Mouse (Mus musculus) lung, embryonic 16.5 days (tissue): ENCODE data around the gene Rrad. TPM values are rescaled to one million over a fixed set of nuclear protein-coding genes. Genes with fewer than 3 reads are reported as not detected.

ENCODE experiments used
- ATAC-seq: fragments of 200-750 bp; cut with Nextera tagmentation; 2 replicates; pipeline ENCODE4 v1.8.0; 2017; ENCODE audit warnings: low read depth, mild to moderate bottlenecking, moderate library complexity
- H3K27ac ChIP-seq: fragments of 300-500 bp; sonication (generic); 2 replicates; pipeline ENCODE4 v1.5.1; 2014; ENCODE audit warnings: mild to moderate bottlenecking, control low read depth, low read length
- H3K27me3 ChIP-seq: fragments of 300-500 bp; sonication (generic); 2 replicates; pipeline ENCODE4 v1.6.1; 2014; ENCODE audit warnings: low read depth, low read length, mixed read lengths; ENCODE audit not compliant: control insufficient read depth, insufficient read depth
- H3K36me3 ChIP-seq: fragments of 300-500 bp; sonication (generic); 2 replicates; pipeline ENCODE4 v1.6.1; 2014; ENCODE audit warnings: low read length; ENCODE audit not compliant: control insufficient read depth, insufficient read depth
- H3K4me1 ChIP-seq: fragments of 300-500 bp; sonication (generic); replicated peaks from 2 replicates; pipeline ENCODE4 v1.6.1; 2014; ENCODE audit warnings: low read length, mixed read lengths; ENCODE audit not compliant: control insufficient read depth, insufficient read depth
- H3K4me2 ChIP-seq: fragments of 300-500 bp; sonication (generic); 2 replicates; pipeline ENCODE4 v1.6.1; 2014; ENCODE audit warnings: low read depth, low read length, control low read depth
- H3K4me3 ChIP-seq: fragments of 300-500 bp; sonication (generic); 2 replicates; pipeline ENCODE4 v1.5.1; 2014; ENCODE audit warnings: mild to moderate bottlenecking, low read length, control low read depth
- H3K9ac ChIP-seq: fragments of 300-500 bp; sonication (generic); 2 replicates; pipeline ENCODE4 v1.6.1; 2014; ENCODE audit warnings: low read length, control low read depth
- H3K9me3 ChIP-seq: fragments of 300-500 bp; sonication (generic); 2 replicates; pipeline ENCODE4 v1.6.1; 2016; ENCODE audit warnings: low read length; ENCODE audit not compliant: control insufficient read depth
- WGBS: fragments of 180-500 bp; shearing (Covaris S2); extraction: QIAGEN DNeasy Blood & Tissue Kit; methylation state at CpG from one replicate; pipeline ENCODE4 v1.1.7; 2014; 5-methylcytosine and 5-hydroxymethylcytosine counted together
- polyA plus RNA-seq: library from polyadenylated mRNA; unstranded; fragments of >200 nt; fragmentation: Nextera tagmentation; extraction: Ambion mirVana; gene quantifications from 2 replicates; pipeline ENCODE4 v1.2.1, GENCODE M21; 2015

Rrad gene
- polyA plus RNA-seq, 1 experiment from 2014 or later, result 22.2 TPM

- Histone ChIP-seq H3K4me2 (no peak overlapping the region), H3K27ac (no peak overlapping the region), H3K4me3 (no peak overlapping the region), H3K9ac (no peak overlapping the region), H3K27me3 (no peaks in the 10 kb centered on the region; the same call in 1 of the 2 replicates), H3K9me3 (no peaks in the 10 kb centered on the region), H3K4me1 (peaks cover 10% of the 10 kb centered on the region), H3K36me3 (peaks cover 6% of the 10 kb centered on the region)
- no peak for ATAC-seq
- WGBS, result 83% methylated on average over 3 of the region's 3 CpGs
Observed at GRCm38 (mm10) chr8:104635004-104635710, 4.0 kb upstream of the Rrad start.

GRCm38 (mm10) chr8:104633156-104633744, 2.1 kb upstream of the Rrad start:
- no peak overlapping the region for H3K9ac ChIP-seq
- H3K27me3 ChIP-seq, result no peaks in the 10 kb centered on the region; the same call in 1 of the 2 replicates
- H3K27ac ChIP-seq, result no peak overlapping the region
- H3K9me3 ChIP-seq, result no peaks in the 10 kb centered on the region
- peaks cover 12% of the 10 kb centered on the region for H3K4me1 ChIP-seq
- no peak overlapping the region for H3K4me2 ChIP-seq
- no peaks in the 10 kb centered on the region for H3K36me3 ChIP-seq
- no peak for ATAC-seq
- no peak overlapping the region for H3K4me3 ChIP-seq
- 40% methylated on average over 9 of the region's 9 CpGs for WGBS

DNA sequence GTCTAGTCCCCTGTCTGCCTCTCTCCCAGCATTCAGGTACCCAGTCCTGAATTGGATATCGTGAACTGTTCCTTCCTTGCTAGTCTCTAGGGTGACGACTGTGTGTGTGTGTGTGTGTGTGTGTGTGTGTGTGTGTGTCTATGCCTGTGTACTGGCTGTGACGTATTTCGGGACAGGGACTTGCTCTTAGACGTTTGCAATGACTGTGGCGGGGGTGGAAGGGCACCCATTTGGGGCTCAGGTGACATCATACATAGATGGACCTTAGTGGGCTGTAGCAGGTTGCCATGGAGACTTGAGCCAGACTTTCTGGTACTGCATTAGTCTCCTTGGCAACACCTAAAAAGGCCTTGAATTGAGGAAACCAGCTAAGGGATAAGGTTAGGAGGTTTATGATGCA, 1.4 kb upstream of the Rrad start:
- H3K9ac ChIP-seq, result no peak overlapping the region
- peaks cover 12% of the 10 kb centered on the region for H3K4me1 ChIP-seq
- H3K4me3 ChIP-seq, result no peak overlapping the region

GRCm38 (mm10) chr8:104631975-104632374, 848 bp upstream of the Rrad start:
- H3K27me3 ChIP-seq, result no peaks in the 10 kb centered on the region; the same call in 1 of the 2 replicates
- ATAC-seq, result no peak
- peak overlapping the region; percentile 58 for H3K27ac ChIP-seq
- H3K4me1 ChIP-seq, result peaks cover 12% of the 10 kb centered on the region
- H3K36me3 ChIP-seq, result no peaks in the 10 kb centered on the region
- no peaks in the 10 kb centered on the region for H3K9me3 ChIP-seq
- peak overlapping the region; percentile 57; the same call in 1 of the 2 replicates for H3K4me2 ChIP-seq
- H3K9ac ChIP-seq, result peak overlapping the region; percentile 52; the same call in 1 of the 2 replicates
- no peak overlapping the region for H3K4me3 ChIP-seq
- 36% methylated on average over 5 of the region's 5 CpGs for WGBS

More for the DNA sequence above, 1.4 kb upstream of the Rrad start:
- no peak for ATAC-seq
- Histone ChIP-seq H3K9me3 (no peaks in the 10 kb centered on the region), H3K27ac (no peak overlapping the region; the same call in 1 of the 2 replicates), H3K4me2 (no peak overlapping the region), H3K36me3 (no peaks in the 10 kb centered on the region), H3K27me3 (no peaks in the 10 kb centered on the region; the same call in 1 of the 2 replicates)
- 62% methylated on average over 6 of the region's 6 CpGs for WGBS

DNA sequence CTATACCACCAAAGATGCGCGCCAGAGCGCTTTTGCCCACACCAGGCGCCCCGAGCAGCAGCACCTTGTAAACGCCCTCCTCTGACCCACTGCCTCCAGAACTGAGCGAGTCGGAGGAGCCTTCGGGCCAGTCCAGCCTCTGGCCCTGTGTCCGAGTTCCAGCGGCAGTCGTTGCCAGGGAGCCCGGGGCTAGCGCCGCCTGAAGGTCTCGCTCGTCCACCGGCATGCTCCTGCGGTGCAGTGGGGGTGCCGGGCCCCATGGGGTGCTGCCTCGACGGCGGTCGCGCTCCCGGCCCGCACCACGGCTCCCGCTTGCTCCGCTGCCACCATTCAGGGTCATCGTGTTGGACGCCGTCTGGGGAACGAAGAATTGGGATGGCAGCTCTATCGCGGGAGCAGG, 553 bp downstream of the Rrad start:
- Histone ChIP-seq H3K4me2 (peak overlapping the region; percentile 57), H3K4me1 (peaks cover 12% of the 10 kb centered on the region)
- peak; percentile 26 for ATAC-seq

GRCm38 (mm10) chr8:104630111-104630479, 1.0 kb downstream of the Rrad start:
- ATAC-seq, result no peak
- H3K27ac ChIP-seq, result no peak overlapping the region
- peak overlapping the region; percentile 52 for H3K9ac ChIP-seq
- no peaks in the 10 kb centered on the region; the same call in 1 of the 2 replicates for H3K27me3 ChIP-seq
- H3K4me2 ChIP-seq, result peak overlapping the region; percentile 57
- H3K4me3 ChIP-seq, result peak overlapping the region; percentile 48
- H3K4me1 ChIP-seq, result peaks cover 12% of the 10 kb centered on the region
- H3K36me3 ChIP-seq, result no peaks in the 10 kb centered on the region
- 25% methylated on average over 8 of the region's 8 CpGs for WGBS
- no peaks in the 10 kb centered on the region for H3K9me3 ChIP-seq

More for the DNA sequence above, 553 bp downstream of the Rrad start:
- WGBS, result 1% methylated on average over 36 of the region's 36 CpGs
- Histone ChIP-seq H3K27ac (peak overlapping the region; percentile 25; the same call in 1 of the 2 replicates), H3K4me3 (peak overlapping the region; percentile 48), H3K9me3 (no peaks in the 10 kb centered on the region), H3K36me3 (no peaks in the 10 kb centered on the region), H3K9ac (peak overlapping the region; percentile 52), H3K27me3 (no peaks in the 10 kb centered on the region; the same call in 1 of the 2 replicates)

GRCm38 (mm10) chr8:104629306-104630110, 1.6 kb downstream of the Rrad start:
- Histone ChIP-seq H3K9me3 (no peaks in the 10 kb centered on the region), H3K4me2 (peak overlapping the region; percentile 57; the same call in 1 of the 2 replicates), H3K9ac (peak overlapping the region; percentile 26; the same call in 1 of the 2 replicates), H3K4me3 (peak overlapping the region; percentile 48), H3K27me3 (no peaks in the 10 kb centered on the region; the same call in 1 of the 2 replicates), H3K27ac (no peak overlapping the region), H3K4me1 (peaks cover 14% of the 10 kb centered on the region), H3K36me3 (no peaks in the 10 kb centered on the region)
- WGBS, result 64% methylated on average over 22 of the region's 22 CpGs
- no peak for ATAC-seq

DNA sequence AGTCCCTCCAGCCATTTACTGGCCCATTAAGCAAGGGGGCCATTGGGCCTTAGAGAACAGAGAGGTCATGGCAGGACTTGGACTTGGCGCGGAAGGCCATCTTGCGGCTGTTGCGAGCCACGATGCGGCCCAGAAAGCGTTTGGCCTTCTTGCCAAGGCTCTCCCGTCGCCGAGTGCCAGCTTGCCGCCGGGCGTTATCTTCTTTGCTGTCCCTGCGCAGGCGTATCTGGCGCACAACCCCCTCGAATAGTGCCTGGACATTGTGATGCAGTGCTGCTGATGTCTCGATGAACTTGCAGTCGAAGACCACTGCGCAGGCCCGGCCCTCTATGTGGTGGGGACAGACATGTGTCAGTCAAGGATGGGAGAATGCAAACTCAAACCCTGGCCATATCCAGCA, 2.7 kb downstream of the Rrad start:
- H3K27ac ChIP-seq, result no peak overlapping the region
- peaks cover 15% of the 10 kb centered on the region for H3K4me1 ChIP-seq
- no peaks in the 10 kb centered on the region for H3K9me3 ChIP-seq
- no peak overlapping the region for H3K4me2 ChIP-seq
- H3K36me3 ChIP-seq, result no peaks in the 10 kb centered on the region
- WGBS, result 93% methylated on average over 21 of the region's 21 CpGs
- no peak overlapping the region for H3K4me3 ChIP-seq
- no peak overlapping the region for H3K9ac ChIP-seq
- H3K27me3 ChIP-seq, result no peaks in the 10 kb centered on the region; the same call in 1 of the 2 replicates
- ATAC-seq, result no peak
